Mouse (Mus musculus) cortical plate, adult 2 months (tissue): ENCODE measurements around the gene Slc44a4.

Experiments
- CTCF ChIP-seq: fragments of 200-500 bp; IDR thresholded peaks from 2 replicates; pipeline ENCODE4 v1.5.1; 2011; ENCODE audit warnings: mild to moderate bottlenecking, control low read depth, low read length; ENCODE audit not compliant: insufficient read depth; ENCODE audit errors: extremely low read depth
- POLR2A ChIP-seq: fragments of 200-500 bp; IDR thresholded peaks from 2 replicates; pipeline ENCODE4 v1.6.1; 2011; ENCODE audit warnings: mild to moderate bottlenecking, low read length, control low read depth; ENCODE audit not compliant: insufficient read depth; ENCODE audit errors: extremely low read depth

DNA sequence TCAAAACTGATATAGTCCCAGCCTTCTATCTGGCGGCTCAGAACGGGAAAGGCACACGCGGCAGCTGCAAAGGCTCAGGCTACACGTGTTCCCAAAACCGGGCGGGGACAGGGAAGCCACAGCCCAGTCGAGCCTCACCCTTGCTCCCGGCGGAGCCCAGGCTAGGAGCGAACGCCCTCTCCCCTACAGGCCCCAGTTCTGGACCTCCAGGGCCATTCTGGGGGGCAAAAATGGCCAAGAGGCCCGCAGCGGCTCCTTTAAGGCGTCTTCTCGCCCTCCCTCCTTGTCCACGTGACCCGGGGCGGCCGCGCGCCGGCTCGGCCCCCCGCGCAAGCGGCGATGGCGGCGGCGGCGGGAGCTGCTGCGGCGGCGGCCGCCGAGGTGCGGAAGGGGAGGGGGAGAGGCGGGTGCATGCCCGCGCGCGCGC is 16.1 kb upstream of the Slc44a4 start, which contains the start of the genes C2 and Ehmt2:
- TF ChIP-seq CTCF (no peak), POLR2A (peak; percentile 34; the same call in 1 of the 2 replicates)
